Mouse (Mus musculus) megakaryocyte, embryonic 14.5 days (primary cell): ENCODE results near the gene Parvb.

ENCODE experiments used
- FLI1 ChIP-seq: IDR thresholded peaks from 2 replicates; pipeline ENCODE4 v1.6.1; 2012; ENCODE audit warnings: low read length, inconsistent platforms, mixed read lengths
- GATA1 ChIP-seq: IDR thresholded peaks from 3 replicates; pipeline ENCODE4 v1.6.1; 2012; ENCODE audit warnings: mixed read lengths, low read length, inconsistent platforms, borderline replicate concordance

DNA sequence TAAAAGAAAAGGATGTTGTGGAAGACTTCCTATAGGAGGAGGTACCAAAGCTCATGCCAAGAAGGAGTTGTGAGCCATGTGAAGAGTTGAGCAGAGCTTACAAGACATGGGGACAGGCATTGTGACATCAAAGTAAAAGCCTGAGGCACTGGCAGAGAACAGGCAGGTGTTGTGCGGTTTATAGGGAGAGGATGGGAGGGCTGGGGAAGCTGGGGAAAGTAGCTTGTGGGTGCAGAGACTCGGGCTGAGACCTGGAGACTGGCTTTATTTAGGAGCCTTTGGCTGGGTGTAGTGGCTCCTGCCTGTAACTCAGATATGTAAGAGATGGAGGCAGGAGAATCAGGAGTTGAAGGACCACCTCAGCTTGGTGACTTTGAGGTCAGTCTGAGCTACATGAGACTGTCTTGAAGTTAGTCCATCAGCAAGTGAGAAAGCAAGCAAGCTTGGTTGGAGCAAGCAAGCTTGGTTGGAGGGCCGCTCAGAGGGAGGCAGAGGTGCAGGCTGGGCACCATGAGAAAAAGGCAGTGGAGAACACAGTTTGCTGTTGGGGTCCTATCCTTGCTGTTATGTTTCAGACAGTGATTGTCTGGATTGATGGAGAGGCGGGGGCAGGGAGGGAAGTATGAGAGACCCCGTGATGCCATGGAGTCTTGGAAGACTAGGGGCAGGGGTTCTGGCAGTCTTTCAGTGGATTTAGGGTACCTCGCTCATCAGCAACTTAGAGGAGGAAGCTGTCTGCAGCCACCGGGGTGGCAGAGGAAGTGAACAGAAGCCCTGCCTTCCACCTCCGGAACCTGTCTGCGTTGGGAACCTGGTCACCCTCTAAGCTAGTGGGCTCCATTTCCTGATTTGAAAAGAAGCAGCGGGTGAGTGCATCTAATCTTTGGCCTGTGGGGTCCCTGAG is 92.4 kb downstream of the Parvb start, which contains the start of gene Parvg:
- TF ChIP-seq GATA1 (no peak), FLI1 (no peak)
